Mouse (Mus musculus) bone marrow macrophage, adult 2 months (primary cell): ENCODE results near the gene Arid1b.

ENCODE experiments used
- CTCF ChIP-seq: IDR thresholded peaks from 2 replicates; pipeline ENCODE4 v1.5.1; 2012; ENCODE audit warnings: low read depth, mild to moderate bottlenecking, low read length, moderate library complexity
- POLR2A ChIP-seq: IDR thresholded peaks from 2 replicates; pipeline ENCODE4 v1.6.1; 2012; ENCODE audit warnings: mild to moderate bottlenecking, low read depth, low read length, borderline replicate concordance

- no peak for TF ChIP-seq CTCF
- no peak for TF ChIP-seq POLR2A
Observed at GRCm38 (mm10) chr17:4994813-4995560, 855 bp downstream of the Arid1b start.
